ENCODE assay signal across 19 mouse cellular contexts in genomic region chr1:145461128-145461527, GRCm38 (mm10).
DNase-seq lines count a peak whose midpoint lies in the region; ATAC-seq and TF ChIP-seq lines count a peak whose summit lies in the region.
"Had no signal": no experiment of that assay in that cellular context is flagged by ENCODE, and none has a peak within 500 bp of the region (broad histone marks: within the 10 kb centered on the region; RNA-seq: fewer than 3 reads in every experiment).

No protein-coding gene starts in this region.

- DNase-seq in midbrain, embryonic 11.5 days (ENCODE audit: low spot score, missing footprints): no peak
- no peak for DNase-seq in midbrain, embryonic 10.5 days (ENCODE audit: low spot score)
- no peak for DNase-seq in midbrain, postnatal 0 days (ENCODE audit: low spot score)
- peak; percentile 29 for DNase-seq in midbrain, embryonic 14.5 days
- DNase-seq in heart, adult 8-10 months (ENCODE audit: low spot score): no peak
- DNase-seq in kidney, postnatal 4 days: no peak
- DNase-seq: adrenal gland, adult 2 months; adrenal gland, postnatal 10 days; adrenal gland, postnatal 25 days; cerebellum, adult 11-12 months; cerebellum, adult 2 months; cerebellum, adult 9-10 months; cerebellum, postnatal 10 days; cerebellum, postnatal 25 days had no signal

- no peaks in the 10 kb centered on the region for H3K36me3 ChIP-seq in midbrain, embryonic 11.5 days (ENCODE audit: control insufficient read depth, insufficient read depth, low read length)
- H3K36me3 ChIP-seq in midbrain, embryonic 10.5 days: no peaks in the 10 kb centered on the region
- H3K36me3 ChIP-seq in midbrain, embryonic 13.5 days: no peaks in the 10 kb centered on the region
- H3K36me3 ChIP-seq in midbrain, postnatal 0 days (ENCODE audit: insufficient read depth, low read length): no peaks in the 10 kb centered on the region
- no peaks in the 10 kb centered on the region for H3K36me3 ChIP-seq in midbrain, embryonic 14.5 days (ENCODE audit: control insufficient read depth, insufficient read depth, low read length)
- H3K36me3 ChIP-seq: embryonic facial prominence, embryonic 10.5 days; embryonic facial prominence, embryonic 12.5 days had no signal

- H3K9ac ChIP-seq in midbrain, embryonic 11.5 days (ENCODE audit: low read length): no peak overlapping the region
- no peak overlapping the region for H3K9ac ChIP-seq in midbrain, embryonic 13.5 days (replicated peaks)
- no peak overlapping the region for H3K9ac ChIP-seq in midbrain, postnatal 0 days (replicated peaks; ENCODE audit: low read length, poor library complexity, severe bottlenecking)
- no peak overlapping the region for H3K9ac ChIP-seq in midbrain, embryonic 14.5 days (replicated peaks; ENCODE audit: low read length)
- H3K9ac ChIP-seq: embryonic facial prominence, embryonic 12.5 days; forebrain, embryonic 13.5 days had no signal

- H3K27me3 ChIP-seq in midbrain, embryonic 11.5 days (ENCODE audit: control insufficient read depth, insufficient read depth, low read length): no peaks in the 10 kb centered on the region
- no peaks in the 10 kb centered on the region for H3K27me3 ChIP-seq in midbrain, embryonic 10.5 days (ENCODE audit: low read depth, poor library complexity, severe bottlenecking)
- H3K27me3 ChIP-seq in midbrain, embryonic 13.5 days: no peaks in the 10 kb centered on the region
- no peaks in the 10 kb centered on the region for H3K27me3 ChIP-seq in midbrain, postnatal 0 days (ENCODE audit: insufficient read depth, low read length)
- H3K27me3 ChIP-seq in midbrain, embryonic 14.5 days (ENCODE audit: control insufficient read depth, insufficient read depth, low read length): no peaks in the 10 kb centered on the region
- H3K27me3 ChIP-seq: embryonic facial prominence, embryonic 12.5 days; forebrain, embryonic 13.5 days had no signal

- no peak overlapping the region for H3K4me2 ChIP-seq in midbrain, embryonic 11.5 days
- no peak overlapping the region for H3K4me2 ChIP-seq in midbrain, embryonic 13.5 days (replicated peaks)
- no peak overlapping the region for H3K4me2 ChIP-seq in midbrain, postnatal 0 days (ENCODE audit: low read depth, low read length, poor library complexity, severe bottlenecking)
- H3K4me2 ChIP-seq in midbrain, embryonic 14.5 days (ENCODE audit: low read length): no peak overlapping the region
- H3K4me2 ChIP-seq: embryonic facial prominence, embryonic 12.5 days; forebrain, embryonic 13.5 days had no signal

- H3K9me3 ChIP-seq in midbrain, embryonic 11.5 days (ENCODE audit: control insufficient read depth, low read length): no peaks in the 10 kb centered on the region
- no peaks in the 10 kb centered on the region for H3K9me3 ChIP-seq in midbrain, embryonic 10.5 days (replicated peaks)
- H3K9me3 ChIP-seq in midbrain, embryonic 13.5 days: no peaks in the 10 kb centered on the region
- no peaks in the 10 kb centered on the region for H3K9me3 ChIP-seq in midbrain, postnatal 0 days (ENCODE audit: low read length)
- H3K9me3 ChIP-seq in midbrain, embryonic 14.5 days (ENCODE audit: control insufficient read depth, low read length): no peaks in the 10 kb centered on the region
- H3K9me3 ChIP-seq: embryonic facial prominence, embryonic 10.5 days; embryonic facial prominence, embryonic 12.5 days; forebrain, embryonic 13.5 days had no signal

- peak; percentile 46; the same call in 1 of the 2 replicates for ATAC-seq in midbrain, embryonic 11.5 days (ENCODE audit: low FRiP score)
- peak; percentile 50; the same call in 1 of the 2 replicates for ATAC-seq in midbrain, embryonic 13.5 days
- ATAC-seq in midbrain, postnatal 0 days (ENCODE audit: low FRiP score): no peak
- no peak; the same call in 1 of the 2 replicates for ATAC-seq in midbrain, embryonic 14.5 days (ENCODE audit: low FRiP score, low TSS enrichment)
- ATAC-seq: forebrain, embryonic 13.5 days; forebrain, embryonic 16.5 days had no signal

- no peak for TF ChIP-seq CTCF in midbrain, postnatal 0 days (IDR thresholded peaks at IDR 0.05)

- H3K4me1 ChIP-seq in midbrain, embryonic 11.5 days (ENCODE audit: control insufficient read depth, insufficient read depth, low read length): no peaks in the 10 kb centered on the region
- no peaks in the 10 kb centered on the region; the same call in 1 of the 2 replicates for H3K4me1 ChIP-seq in midbrain, embryonic 10.5 days
- no peaks in the 10 kb centered on the region for H3K4me1 ChIP-seq in midbrain, embryonic 13.5 days (replicated peaks)
- H3K4me1 ChIP-seq in midbrain, postnatal 0 days (ENCODE audit: insufficient read depth, low read length): no peaks in the 10 kb centered on the region
- H3K4me1 ChIP-seq in midbrain, embryonic 14.5 days (ENCODE audit: control insufficient read depth, insufficient read depth, low read length): no peaks in the 10 kb centered on the region; the same call in 1 of the 2 replicates
- H3K4me1 ChIP-seq: embryonic facial prominence, embryonic 10.5 days; embryonic facial prominence, embryonic 12.5 days; forebrain, embryonic 13.5 days had no signal

- no peak overlapping the region for H3K27ac ChIP-seq in midbrain, embryonic 11.5 days (ENCODE audit: low read depth, low read length)
- H3K27ac ChIP-seq in midbrain, embryonic 10.5 days (replicated peaks): no peak overlapping the region
- no peak overlapping the region for H3K27ac ChIP-seq in midbrain, embryonic 13.5 days
- H3K27ac ChIP-seq in midbrain, postnatal 0 days (ENCODE audit: low read depth, low read length): no peak overlapping the region
- no peak overlapping the region for H3K27ac ChIP-seq in midbrain, embryonic 14.5 days (replicated peaks; ENCODE audit: low read depth, low read length)
- H3K27ac ChIP-seq: embryonic facial prominence, embryonic 10.5 days; embryonic facial prominence, embryonic 12.5 days; forebrain, embryonic 13.5 days had no signal

- no peak overlapping the region for H3K4me3 ChIP-seq in midbrain, embryonic 11.5 days (ENCODE audit: low read depth, low read length)
- no peak overlapping the region for H3K4me3 ChIP-seq in midbrain, embryonic 10.5 days
- no peak overlapping the region for H3K4me3 ChIP-seq in midbrain, embryonic 13.5 days (replicated peaks)
- H3K4me3 ChIP-seq in midbrain, postnatal 0 days (ENCODE audit: low read depth, low read length): no peak overlapping the region
- no peak overlapping the region for H3K4me3 ChIP-seq in midbrain, embryonic 14.5 days (replicated peaks; ENCODE audit: low read depth, low read length)
- H3K4me3 ChIP-seq: embryonic facial prominence, embryonic 10.5 days; embryonic facial prominence, embryonic 12.5 days; forebrain, embryonic 13.5 days had no signal

Comparison
In these comparisons a context has a peak if more than half of its experiments do, and no peak if none do; other contexts are left out.
1. ATAC-seq: peak in midbrain, embryonic 11.5 days (single experiment) and midbrain, embryonic 13.5 days (single experiment); none in midbrain, postnatal 0 days (single experiment) and midbrain, embryonic 14.5 days (single experiment).